Mouse (Mus musculus) c-Kit-positive CD71-negative TER-119-negative erythroid progenitor cells, embryonic 14.5 days (primary cell): Measurements from ENCODE around the gene Fads6.

Experiments used
- DNase-seq: peaks from one replicate; pipeline ENCODE4 v3.0.0-alpha.2; 2013; ENCODE audit warnings: low read depth

The Fads6 gene

GRCm38 (mm10) chr11:115300745-115301144 lies 3.3 kb upstream of the Fads6 start:
- no peak for DNase-seq

- no peak for DNase-seq
Measured at GRCm38 (mm10) chr11:115298160-115298559, 697 bp upstream of the Fads6 start.

- no peak for DNase-seq
Measured at GRCm38 (mm10) chr11:115296471-115297210, 822 bp downstream of the Fads6 start.

- DNase-seq, result no peak
Measured at GRCm38 (mm10) chr11:115295939-115296338, 1.5 kb downstream of the Fads6 start.

GRCm38 (mm10) chr11:115292631-115293375 lies 4.7 kb downstream of the Fads6 start:
- DNase-seq, result no peak

- DNase-seq, result no peak
Measured at GRCm38 (mm10) chr11:115291503-115291902, 6.0 kb downstream of the Fads6 start.

- DNase-seq, result no peak
Measured at GRCm38 (mm10) chr11:115290919-115291318, 6.5 kb downstream of the Fads6 start.

- no peak for DNase-seq
Measured at GRCm38 (mm10) chr11:115290314-115290713, 7.1 kb downstream of the Fads6 start.

- no peak for DNase-seq
Measured at GRCm38 (mm10) chr11:115289885-115290284, 7.6 kb downstream of the Fads6 start.

GRCm38 (mm10) chr11:115288305-115288704 lies 9.2 kb downstream of the Fads6 start:
- no peak for DNase-seq

- no peak for DNase-seq
Measured at GRCm38 (mm10) chr11:115287386-115287785, 10.1 kb downstream of the Fads6 start.

- DNase-seq, result no peak
Measured at GRCm38 (mm10) chr11:115286201-115286993, 11.1 kb downstream of the Fads6 start.

GRCm38 (mm10) chr11:115285282-115285681 lies 12.2 kb downstream of the Fads6 start:
- DNase-seq, result no peak

GRCm38 (mm10) chr11:115283891-115284620 lies 13.4 kb downstream of the Fads6 start:
- no peak for DNase-seq

- DNase-seq, result no peak
Measured at GRCm38 (mm10) chr11:115283486-115283765, 14.0 kb downstream of the Fads6 start.

GRCm38 (mm10) chr11:115282723-115283485 lies 14.6 kb downstream of the Fads6 start:
- no peak for DNase-seq

GRCm38 (mm10) chr11:115282295-115282694 lies 15.2 kb downstream of the Fads6 start:
- DNase-seq, result no peak

GRCm38 (mm10) chr11:115279726-115280125 lies 17.7 kb downstream of the Fads6 start:
- DNase-seq, result no peak

- no peak for DNase-seq
Measured at GRCm38 (mm10) chr11:115278176-115278575, 19.3 kb downstream of the Fads6 start.

- DNase-seq, result no peak
Measured at GRCm38 (mm10) chr11:115277604-115277975, 19.9 kb downstream of the Fads6 start.
